Mouse (Mus musculus): ENCODE data around the gene Sycp1. TPM values are rescaled to one million over a fixed set of nuclear protein-coding genes. Genes with fewer than 3 reads are reported as not detected.

The Sycp1 gene
- total RNA-seq, 1 experiment from 2014 or later: not detected

GRCm38 (mm10) chr3:102782618-102783017 is 153.3 kb downstream of the Sycp1 start, which contains the start of gene Tshb:
TSS of gene Tshb (minus strand) at chr3:102782718.
- no peak for ATAC-seq (replicated peaks; ENCODE audit: insufficient number of reproducible peaks, low FRiP score, low TSS enrichment, poor library complexity, severe bottlenecking)

GRCm38 (mm10) chr3:102773018-102773417 is 162.9 kb downstream of the Sycp1 start:
- no peak for ATAC-seq (replicated peaks; ENCODE audit: insufficient number of reproducible peaks, low FRiP score, low TSS enrichment, poor library complexity, severe bottlenecking)

Other genes starting within 250 kb of the Sycp1 start
- 6.2 to 8.1 TPM (median 7.8 TPM) in 3 replicates for gene Tspan2, start 201.6 kb downstream of the Sycp1 start, total RNA-seq (2017)
- not detected in 3 replicates for gene Tshb, start 153.4 kb downstream of the Sycp1 start, total RNA-seq (2017)
- not detected in 3 replicates for gene Nr1h5, start 28.0 kb upstream of the Sycp1 start, total RNA-seq (2017)
- 40.9 to 131 TPM (median 46.6 TPM) in 3 replicates for gene Sike1, start 59.6 kb upstream of the Sycp1 start, total RNA-seq (2017)
- gene Csde1, start 84.3 kb upstream of the Sycp1 start, total RNA-seq (2017): 828 to 853 TPM (median 834 TPM) in 3 replicates
- 62.4 to 116 TPM (median 88.9 TPM) in 3 replicates for gene Nras, start 122.2 kb upstream of the Sycp1 start, total RNA-seq (2017)
- gene Ampd1, start 137.9 kb upstream of the Sycp1 start, total RNA-seq (2017): not detected in 3 replicates
- gene Dennd2c, start 166.5 kb upstream of the Sycp1 start, total RNA-seq (2017): 2.6 to 3.3 TPM (median 3.2 TPM) in 3 replicates
- 79.0 to 122 TPM (median 93.2 TPM) in 3 replicates for gene Bcas2, start 235.6 kb upstream of the Sycp1 start, total RNA-seq (2017)

Measured in monocyte, adult 5-6 weeks (primary cell).